Mouse (Mus musculus) CD4-positive, CD25-positive, alpha-beta regulatory T cell, adult 4 months (primary cell): Measurements from ENCODE around the gene Cwc25. TPM values are rescaled to one million over a fixed set of nuclear protein-coding genes. Genes with fewer than 3 reads are reported as not detected.

Experiments used
- ATAC-seq: one replicate; pipeline ENCODE4 v1.8.0; 2017
- polyA plus RNA-seq, 2 experiments: library from polyadenylated mRNA; unstranded; fragments of 100-300 nt; shearing (Covaris generic); gene quantifications; one replicate each; pipeline ENCODE4 v1.2.1; 2017

The Cwc25 gene
- 10 to 100 TPM; 25.2 to 33.8 TPM for polyA plus RNA-seq

DNA sequence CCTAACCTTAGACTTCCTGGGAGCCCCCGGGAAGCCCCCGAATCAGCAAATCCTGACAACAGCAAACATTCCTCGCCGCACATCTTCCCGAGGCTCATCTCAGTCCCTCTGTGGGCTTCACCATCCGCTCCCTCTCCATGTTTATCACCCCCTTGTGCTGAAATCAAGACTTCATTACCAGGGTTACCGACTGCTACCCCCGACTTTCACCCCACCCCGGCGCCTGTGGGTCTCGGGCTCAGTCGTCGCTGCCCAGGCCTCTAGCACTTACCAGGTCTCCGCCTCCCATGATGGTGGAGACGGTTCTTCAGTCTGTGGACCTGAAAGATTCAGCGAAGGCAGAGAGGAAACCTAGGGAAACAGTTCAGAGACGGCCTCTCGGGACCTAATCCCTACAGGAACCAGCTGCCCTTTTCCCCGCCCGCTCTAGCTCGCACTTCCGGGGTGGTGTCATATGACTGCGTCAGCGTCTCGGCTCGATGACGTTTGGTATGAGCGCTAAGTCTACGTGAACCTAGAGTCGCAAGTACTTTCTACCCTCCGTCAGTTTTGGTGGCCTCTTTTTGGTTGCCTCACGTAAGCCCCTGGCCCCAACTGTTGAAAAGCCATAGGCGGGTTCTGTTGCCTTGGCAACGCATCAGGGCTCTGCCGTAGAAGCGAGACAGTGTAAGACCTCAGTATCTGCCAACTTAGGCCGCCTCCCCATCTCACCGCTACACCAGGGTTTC lies at the start of gene Cwc25:
TSS of gene Cwc25 (minus strand) at position 403 of the 728 bp plus-strand sequence.
- peak; percentile 99 for ATAC-seq

DNA sequence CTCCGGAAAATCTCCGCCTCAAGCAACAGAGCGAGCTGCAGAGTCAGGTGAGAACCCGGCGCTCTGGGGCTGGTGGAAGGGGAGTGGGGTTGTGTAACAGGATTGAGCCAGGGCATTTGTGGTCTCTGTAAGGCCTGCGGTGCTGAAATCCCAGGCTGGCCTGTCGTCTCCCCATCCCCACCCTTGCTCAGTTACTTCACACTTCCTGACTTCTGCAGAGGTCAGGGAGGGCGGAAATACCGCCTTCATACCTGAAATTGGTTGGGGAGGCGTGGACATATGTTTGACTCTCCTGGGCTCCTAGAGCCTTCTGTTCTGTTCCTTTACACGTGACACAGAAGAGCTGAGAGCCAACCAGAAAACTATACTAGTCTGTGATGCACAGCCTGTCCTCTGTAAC lies 49.4 kb upstream of the Cwc25 start:
- no peak for ATAC-seq

DNA sequence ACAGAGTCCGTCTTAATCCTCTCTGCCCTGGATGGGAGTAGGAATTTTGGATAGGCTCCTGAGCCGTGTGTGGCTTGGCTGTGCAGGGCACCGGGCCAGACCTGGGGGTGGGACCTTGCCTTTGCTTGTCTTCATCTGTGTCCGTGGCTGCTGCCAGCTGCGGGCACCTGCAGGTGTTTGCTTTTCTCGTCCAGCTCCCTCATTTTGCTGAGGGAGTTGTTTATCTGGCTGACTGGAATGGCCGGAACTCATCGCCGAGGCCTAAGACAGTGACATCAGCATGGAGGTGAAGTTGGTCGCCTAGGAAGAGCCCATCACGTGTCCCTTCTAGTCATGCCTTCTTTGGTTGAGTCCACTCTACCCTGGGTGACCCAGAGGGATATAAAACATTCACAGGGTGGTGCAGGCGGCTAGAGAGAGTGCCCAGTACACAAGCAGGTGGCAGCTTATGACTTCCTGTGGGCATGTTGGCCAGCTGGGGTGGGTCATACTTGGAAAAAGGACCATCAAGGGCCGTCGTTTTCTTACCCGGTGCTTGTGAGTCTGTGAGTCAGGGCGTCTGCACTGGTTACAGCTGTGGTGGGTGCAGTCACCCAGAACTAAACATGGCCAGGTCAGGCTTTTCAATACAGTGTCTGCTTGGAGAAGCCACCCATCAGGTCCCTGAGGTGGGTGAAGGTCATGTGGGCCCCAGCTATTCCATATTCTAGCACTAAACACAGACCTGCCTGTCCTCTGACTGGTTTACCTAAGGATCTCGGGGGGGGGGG lies 47.6 kb upstream of the Cwc25 start:
- ATAC-seq: no peak

DNA sequence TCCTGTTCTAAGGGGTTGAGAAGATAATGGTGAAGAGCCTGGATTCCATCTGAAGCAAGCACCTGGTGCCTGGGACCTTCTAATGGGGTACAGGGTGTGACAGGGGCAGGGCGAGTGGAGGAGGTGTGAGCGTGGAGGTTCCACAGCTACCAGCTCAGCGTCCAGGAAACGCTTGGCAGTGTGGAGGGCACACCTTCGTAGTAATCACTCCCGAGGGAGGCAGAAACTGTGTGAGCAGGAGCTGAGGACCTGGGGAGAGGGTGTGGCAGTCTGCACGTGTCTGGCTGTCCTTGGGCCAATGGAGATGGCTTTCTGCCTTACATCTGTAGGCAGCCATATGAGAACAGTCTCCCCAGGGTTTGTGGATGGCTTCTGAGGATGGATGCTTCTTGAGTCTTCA lies 46.7 kb upstream of the Cwc25 start:
- ATAC-seq: no peak

DNA sequence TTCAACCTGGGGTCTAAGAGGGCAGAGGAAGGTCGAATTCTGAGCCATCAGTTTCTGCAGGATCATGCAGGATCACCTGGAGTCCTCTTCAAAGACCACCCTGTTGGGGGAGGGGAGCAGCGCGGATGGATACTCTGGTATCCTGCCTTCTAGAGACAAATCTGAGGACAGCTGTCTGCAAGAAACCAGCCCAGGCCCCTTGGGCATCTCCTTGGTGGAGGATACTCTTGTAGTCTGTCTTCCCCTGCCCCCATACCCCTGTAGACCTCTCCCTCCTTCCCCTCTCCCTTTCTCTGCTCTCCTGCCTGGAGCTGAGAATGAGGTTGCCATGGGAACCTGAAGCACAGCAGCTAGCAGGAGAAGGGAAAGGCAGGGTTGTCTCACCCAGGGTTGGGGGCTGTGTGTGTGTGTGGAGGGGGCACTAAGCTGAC lies 46.1 kb upstream of the Cwc25 start:
- no peak for ATAC-seq

DNA sequence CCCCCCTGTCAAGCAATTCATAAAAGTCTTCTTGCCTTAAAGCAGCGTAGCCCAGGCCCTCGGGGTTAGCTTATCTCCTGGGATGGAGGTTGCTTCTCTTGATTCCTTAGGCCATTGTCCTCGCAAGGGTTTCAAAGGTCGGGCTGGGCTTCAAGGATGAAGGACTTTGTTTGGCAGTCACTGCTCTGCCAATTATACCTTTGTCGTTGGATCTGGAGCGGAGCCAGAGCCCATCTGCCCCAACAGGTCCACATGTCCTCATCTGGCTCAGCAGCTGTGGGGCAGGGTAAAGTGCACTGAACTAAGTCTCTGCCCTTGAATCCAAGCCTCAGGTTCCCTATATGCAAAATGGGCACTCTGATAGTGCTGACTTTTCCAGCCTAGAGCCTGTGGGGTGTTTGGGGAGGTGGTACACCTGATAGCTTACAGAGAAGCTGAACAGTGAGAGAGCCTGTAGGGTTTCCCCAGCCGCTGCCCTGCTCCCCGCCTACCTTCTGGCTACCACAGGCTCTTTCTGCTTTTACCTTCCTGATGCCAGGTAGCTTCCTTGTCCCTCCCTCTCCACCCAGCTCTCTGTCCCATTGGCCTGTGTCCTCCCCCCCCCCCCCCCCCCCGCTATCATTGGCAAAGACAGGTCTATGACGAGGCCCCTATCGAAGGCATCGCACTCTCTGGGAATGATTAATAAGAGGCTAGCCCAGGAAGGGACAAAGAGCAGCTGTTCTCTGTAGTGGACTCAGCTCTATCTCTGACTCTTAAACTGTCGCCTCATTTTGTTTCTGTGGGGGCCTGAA lies 45.4 kb upstream of the Cwc25 start:
- no peak for ATAC-seq

DNA sequence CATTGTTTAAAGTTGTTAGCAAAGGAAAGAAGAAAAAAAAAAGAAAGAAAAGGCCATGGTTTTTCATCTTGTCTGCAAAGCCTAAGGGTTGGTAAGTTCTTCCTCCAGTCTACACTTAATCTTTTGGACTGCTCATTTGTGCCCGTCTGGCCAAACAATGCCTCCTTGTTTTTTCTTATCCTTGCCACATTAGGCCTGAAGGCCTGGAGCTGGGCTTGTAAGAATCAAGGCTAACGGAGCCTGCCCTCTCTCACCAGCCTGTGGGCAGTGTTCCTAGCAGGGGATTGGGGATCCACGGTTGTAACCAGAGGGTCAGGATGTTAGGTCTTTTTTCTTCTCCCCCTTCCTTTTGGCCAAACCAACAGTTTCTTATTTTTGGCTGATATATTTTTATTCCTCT lies 44.6 kb upstream of the Cwc25 start:
- no peak for ATAC-seq

DNA sequence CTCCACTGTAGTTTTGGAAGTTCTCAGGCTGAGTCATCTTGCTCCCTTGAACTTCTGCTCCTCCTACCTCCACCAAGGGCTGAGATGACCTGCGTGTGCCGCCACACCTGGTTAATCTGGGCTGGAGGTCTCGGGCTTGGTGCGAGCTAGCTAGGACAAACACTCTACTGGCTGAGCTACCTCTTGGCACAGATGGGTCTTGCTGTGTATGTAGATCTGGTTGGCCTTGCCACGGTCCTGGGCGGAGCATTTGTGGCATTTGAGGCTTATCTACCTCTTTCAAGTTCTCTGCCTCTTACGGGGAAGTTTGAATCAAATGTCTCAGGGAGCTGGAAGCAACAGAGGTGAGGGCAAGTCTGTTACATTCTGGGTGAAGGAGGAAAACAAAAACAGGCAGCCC lies 44.0 kb upstream of the Cwc25 start:
- peak; percentile 62 for ATAC-seq

DNA sequence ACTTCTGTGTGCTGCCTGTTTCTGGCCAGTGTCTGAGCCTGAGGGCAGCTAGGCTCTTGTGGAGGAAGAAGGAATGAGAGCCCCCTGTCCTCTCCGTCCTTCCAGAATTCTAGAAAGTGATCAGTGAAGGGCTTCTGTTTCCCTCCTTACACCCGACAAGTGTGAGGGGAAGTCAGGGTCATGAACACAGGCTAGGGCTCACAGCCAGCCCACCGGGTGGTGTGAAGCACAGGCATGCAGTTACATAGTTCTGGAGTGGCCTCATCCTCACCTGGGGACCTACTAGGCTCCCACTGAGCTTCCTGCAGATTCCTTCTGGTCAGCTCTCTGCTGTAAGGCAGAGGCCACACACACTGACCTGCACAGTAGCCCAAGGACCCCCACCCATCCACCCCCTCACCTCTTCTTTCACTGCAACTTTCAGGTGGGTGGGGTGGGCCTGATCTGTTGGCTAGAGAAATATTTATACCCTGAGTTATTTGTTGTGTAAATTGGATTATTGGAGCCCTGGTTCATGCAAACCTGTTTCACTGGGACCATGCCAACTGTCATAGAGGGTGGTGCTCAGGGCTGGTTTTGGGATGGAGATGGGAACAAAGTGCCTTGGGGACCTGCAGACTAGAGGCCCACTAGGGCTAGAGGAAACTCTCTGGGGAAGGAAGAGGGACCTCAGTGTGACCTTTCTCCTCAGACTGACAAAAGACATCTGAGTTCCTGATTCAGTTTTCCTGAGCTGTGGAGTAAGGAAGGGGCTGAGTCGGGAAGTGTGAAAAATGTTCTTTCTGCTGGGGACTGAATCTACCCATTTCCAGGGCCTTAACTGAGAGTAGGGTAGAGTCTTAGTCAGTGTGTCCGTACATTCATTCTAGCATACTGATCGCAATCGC lies 43.1 kb upstream of the Cwc25 start:
- no peak for ATAC-seq

DNA sequence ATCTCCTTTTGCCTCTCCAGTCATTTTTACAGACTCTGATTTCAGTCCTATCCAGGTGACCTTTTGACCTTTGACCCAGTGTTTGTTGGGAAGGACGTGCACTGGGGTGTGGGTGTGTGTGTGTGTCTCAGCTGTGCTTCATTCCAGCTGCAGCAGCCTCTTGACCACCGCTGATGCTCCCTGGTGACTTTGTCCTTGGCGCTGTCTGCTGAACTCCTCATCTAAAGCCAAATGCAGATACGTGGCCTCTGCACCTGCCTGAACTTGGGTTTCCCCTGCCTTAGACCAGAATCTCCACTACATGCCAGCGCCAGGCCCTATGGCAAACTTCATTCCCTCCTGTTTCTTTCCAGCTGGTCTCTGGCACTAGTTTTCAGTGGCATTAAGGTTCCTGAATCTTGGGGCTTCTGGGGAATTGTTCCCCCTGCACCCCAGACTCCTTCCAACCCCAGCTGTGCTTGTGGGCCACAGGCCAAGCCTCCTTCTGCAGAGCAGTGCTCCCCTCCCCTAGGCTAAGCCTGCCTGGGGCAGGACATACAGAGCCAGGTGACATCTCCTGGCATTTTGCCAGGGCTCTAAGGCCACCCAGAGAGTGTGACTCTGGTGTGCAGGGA lies 42.4 kb upstream of the Cwc25 start:
- no peak for ATAC-seq

DNA sequence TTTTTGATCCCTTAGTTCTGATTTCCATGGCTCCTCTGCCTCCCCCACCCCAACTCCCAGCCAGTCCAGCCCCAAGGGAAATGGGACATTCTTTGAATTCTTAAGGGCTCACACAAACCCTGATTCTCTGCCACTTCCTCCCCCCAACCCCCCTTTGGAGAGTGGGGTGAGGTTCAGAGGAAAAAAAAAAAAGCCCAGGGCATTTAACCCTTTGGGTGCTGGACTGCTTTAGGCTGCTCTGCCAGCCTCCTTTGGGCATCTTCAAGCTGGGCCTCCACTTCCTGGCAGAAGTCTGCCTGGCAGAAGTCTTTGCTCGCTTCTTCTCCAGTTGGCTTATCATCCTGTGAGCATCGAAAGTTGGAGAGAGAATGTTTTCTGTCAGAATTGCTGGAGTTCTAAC lies 41.7 kb upstream of the Cwc25 start:
- peak; percentile 18 for ATAC-seq

DNA sequence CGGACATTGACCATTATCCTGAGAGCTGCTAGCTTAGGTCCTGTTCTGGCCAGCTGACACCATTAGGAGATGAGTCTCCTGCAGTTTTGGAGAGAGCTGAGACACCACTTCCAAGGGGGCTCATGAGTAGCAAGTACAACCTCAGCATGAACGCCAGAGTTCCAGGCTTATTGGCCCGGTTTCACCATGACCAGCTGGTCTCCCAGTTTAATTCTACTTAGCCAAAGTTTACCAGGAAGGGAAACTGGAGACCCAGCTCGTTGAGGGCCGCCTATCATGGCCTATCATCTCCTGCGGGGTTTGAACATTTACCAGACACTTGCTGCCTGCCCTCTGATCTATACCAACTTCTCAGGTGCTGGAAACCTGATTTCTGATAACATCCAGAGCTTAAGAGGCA lies 41.3 kb upstream of the Cwc25 start:
- ATAC-seq: peak; percentile 13

DNA sequence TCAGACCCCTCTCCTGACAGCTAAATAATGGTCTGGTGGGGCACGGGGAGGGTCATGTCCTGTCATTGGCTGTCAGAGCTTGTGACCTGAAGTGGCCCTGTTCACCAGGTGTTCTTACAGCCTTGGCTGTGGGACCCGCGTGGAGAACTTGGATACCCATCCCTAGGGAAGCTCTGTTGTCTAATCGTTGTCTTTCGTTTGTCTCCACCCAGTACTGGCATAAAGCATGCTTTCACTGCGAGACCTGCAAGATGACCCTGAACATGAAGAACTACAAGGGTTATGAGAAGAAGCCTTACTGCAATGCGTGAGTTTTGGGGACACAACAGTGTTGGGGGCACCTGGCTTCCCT lies 40.2 kb upstream of the Cwc25 start:
- ATAC-seq: no peak

DNA sequence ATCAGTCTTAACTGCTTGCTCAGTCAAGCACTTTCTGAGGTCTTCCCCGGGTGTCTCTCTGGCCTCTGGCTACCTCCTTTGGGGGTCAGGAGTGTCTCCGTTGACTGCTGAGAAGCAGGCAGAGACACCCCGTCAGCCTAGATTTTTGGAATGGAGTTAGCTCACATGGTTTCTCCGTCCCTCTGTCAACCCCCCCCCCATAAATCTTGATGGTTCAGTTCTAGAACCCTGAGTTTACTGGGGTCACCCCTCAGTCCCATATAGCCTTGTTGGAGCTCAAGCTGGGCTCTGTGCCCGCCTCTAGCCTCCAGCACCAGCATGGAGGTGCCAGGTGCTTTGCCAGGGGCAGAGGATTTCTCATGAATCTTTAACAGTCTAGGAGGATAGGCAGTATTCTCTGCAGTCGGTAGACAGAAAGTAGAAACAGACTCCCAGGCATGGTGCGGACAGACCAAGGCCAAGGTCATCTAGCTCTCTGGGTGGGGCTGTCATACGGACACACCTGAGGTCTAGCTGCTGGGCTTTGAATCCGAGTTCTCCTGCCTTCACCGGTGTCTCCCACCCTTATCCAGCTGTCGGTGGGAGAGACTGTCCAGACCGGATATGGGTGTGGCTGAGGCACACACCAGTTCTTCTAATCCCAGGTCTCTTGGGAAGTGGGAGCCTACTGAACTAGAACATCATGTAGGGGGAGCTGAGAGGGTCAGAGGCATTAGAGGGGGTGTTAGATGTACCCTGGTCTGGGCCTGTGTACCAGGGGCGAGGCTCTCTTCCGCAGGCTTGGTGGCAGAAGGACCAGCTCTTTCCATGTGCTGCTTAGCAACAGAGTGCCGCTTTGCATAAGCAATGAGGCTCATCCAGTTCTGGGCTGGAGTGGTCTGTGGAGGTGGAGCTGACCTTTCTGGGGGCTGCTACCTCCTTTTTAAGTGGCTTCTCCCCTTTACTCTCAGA lies 39.6 kb upstream of the Cwc25 start:
- no peak for ATAC-seq

DNA sequence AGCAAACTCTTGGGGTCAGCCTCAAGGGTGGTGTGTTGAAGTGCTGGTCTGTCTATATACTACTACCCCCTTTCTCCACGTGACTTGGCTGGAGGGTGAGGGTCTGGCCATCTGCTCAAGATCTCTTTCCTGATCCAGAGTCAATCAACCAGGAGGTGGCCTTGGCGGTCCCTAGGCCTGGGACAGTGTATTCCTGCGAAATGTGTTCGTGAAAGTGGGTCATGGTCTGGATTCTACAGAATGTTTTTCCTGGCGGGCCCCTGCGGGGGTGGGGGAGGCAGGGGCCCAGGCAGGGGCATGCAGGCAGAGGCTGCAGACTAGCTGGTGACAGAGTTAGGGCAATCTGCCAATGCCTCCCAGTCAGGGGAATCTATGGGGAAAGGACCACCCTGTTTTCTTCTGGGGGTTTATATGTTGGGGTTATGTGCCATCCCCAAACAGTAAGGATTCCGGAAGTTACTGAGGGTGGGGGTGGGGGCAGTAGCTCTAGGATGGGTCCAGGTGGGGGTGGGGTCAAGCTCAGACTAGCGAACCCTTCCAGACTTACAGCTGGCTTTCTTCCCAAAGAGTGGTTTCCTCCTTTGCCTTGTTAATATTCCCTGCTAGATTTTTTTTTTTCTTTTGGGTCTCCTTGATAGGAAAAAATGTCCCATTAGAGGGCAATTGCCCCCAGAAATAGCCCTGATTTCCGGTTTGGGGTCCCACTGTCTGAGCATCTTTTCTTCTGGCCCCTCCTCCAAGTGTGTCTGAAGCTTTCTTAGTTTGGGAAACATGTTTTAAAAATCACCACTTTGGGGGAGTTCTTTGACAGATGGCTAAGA lies 38.7 kb upstream of the Cwc25 start:
- ATAC-seq: no peak

DNA sequence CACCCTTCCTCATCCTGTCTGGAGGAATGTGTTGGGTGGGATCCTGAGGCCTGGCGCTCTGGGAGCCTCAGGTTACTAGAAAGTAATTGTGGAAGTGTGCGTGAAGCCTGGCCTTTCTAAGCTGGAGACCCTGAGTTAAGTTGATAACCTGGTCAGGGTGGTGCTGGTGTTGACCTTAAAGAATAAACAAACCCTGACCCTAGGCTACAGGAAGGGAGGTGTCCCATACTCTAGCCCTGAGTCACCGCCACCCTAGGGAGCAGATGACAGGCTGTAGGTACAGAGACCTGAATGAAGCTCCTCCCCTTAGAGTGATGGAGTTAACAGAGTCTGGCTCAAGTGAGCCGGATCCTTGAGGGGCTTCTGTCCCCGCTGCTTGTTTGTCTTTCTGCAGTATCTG lies 37.5 kb upstream of the Cwc25 start:
- ATAC-seq: no peak

DNA sequence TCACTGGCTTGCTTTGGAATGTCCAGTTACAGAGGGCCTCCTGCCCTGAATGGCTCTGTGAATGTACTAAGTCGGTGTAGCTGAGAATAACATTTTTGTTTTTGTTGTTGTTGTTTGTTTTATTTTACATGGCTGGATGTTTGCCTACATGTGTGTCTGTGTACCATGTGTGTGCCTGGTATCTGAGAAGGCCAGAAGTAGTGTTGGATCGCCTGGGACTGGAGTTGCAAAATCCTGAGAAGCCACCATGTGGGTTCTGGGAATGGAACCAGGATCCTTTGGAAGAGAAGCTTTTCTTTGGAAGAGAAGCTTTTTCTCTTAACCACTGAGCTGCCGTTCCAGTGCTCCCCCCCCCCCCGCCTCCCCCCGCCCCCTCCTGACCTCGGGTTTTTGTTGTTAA lies 36.1 kb upstream of the Cwc25 start:
- no peak for ATAC-seq

DNA sequence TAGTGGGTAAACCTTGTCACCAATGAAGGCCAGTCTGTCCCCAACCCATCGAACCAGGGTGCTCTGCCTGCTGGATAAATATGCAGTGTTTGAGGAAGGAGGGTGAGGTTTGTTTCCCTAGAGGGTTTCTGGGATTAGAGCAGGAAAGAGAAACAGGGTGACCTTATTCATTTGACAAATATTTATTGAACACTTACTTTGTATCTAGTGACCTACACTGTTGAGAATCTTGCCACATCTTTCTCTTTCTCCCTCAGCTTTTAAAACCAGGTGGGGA lies 35.8 kb upstream of the Cwc25 start:
- no peak for ATAC-seq

DNA sequence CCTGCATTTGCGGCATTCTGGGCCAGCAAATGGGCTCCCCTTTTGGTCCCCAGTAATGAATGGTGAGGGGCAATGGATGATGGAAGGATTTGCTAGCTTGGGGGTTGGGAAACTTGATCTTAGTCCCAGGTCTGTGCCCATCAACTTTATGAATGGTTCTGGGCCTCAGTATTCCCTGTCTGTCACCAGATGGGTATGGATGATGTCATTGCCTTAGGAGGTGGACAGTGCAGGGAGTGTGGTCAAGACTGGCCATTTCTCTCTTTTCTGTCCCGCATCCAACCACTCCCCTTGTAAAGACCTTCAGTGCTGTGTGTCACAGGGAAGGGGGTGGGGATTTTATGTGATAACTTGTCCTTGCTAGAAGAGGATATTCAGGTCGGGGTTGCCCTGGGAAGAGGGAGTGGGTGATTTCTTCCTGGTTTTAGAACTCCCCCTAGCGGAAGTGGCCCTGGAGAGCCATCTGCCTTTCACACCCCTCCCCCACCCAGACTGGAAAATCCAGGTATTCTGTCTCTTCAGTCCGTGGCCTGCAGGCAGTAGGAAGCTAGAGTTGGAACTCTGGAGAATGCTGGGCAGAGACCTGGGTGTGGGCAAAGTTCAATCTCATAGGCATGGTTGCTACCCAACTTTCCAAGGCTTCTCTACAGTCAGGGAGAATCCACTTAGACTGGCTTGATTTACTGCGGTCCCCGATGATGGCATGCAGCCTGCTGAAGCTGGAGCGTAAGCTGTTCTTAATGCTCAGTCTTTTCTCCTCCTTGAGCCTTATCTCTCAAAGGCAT lies 35.2 kb upstream of the Cwc25 start:
- ATAC-seq: no peak
